Mouse (Mus musculus): ENCODE measurements around the gene Gm15737.

Gene Gm15737

GRCm38 (mm10) chr6:92869089-92869581 lies at the start of gene Gm15737:
Gm15737 (plus strand) TSS chr6:92869357.
- DNase-seq, result no peak

DNA sequence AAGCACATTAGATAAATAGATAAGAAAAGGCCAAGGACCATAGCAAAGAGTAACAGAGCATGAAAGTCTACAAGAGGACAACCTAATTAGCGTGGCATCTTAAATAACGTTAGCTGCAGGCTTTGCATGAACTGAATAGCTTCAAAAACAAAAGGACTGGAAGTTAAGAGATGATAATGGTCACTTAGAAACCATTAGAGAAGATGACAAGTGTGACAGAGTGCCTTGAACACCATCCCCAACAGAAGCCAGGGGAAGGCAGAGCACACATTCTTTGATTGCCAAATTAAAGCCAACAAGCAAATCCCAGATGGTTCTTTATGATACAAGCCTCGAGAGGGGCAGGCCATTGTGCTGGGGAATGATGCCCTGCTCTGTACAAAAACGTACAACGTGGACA lies 47.6 kb upstream of the Gm15737 start:
- no peak for DNase-seq

- no peak for DNase-seq
Observed at GRCm38 (mm10) chr6:92822006-92822405, 47.2 kb upstream of the Gm15737 start.

- DNase-seq, result no peak
Observed at GRCm38 (mm10) chr6:92823991-92824390, 45.2 kb upstream of the Gm15737 start.

DNA sequence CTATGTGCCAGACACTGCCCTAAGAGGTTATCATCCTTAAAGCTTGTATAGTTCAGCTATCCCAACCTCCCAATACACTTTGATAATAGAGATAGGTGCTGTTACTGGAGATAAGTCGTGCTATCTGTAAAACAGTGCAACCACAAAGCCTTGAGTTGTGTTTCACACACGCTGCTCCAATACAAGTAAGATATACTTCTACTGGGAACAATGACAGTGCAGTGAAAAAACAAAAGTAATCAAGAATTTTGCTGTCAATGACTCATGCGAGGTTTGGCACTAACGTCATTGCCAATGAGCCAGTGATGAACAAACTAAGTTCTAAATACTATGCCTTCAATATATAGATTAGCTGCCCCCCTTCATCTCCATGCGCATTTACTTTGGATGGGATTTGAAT lies 42.6 kb upstream of the Gm15737 start:
- DNase-seq, result no peak

DNA sequence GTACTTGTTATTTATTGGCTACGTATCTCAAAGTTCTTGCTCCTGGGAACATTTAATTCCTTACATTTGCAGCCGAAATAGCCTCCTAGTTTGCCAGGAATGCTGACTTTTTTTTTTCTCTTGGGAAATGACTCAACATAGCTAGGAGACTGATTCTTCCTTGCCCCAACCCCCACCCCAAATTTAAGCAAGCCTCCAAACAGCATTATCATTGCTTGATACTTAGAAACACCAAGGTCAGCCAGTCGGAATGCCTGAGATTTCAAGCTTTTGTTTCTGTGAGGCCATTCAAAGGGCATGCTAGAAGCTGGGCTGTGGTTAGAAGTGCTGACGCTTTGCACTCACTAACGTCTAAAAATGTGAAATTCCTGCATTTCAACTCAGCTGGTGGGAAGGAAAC lies 41.8 kb upstream of the Gm15737 start:
- no peak for DNase-seq

- DNase-seq, result no peak
Observed at GRCm38 (mm10) chr6:92829148-92829547, 40.0 kb upstream of the Gm15737 start.

DNA sequence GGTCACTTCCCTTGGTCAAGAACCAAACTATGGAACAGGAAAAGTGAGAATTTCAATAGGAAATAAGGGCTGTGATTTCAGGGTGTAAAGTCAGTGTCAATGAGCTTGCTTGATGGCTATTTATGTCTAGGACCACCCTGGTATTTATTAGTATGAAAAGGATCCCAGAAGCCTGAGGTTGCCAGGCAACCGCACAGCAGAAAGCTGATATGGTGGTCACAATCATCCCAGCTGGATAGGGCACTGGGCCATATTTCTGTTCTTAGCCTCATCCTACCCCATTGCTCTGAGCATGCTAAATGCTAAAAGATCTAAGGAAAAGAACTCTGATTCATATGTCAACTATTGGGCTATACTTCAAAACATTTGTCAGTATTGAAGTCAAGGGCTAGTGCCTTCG lies 38.1 kb upstream of the Gm15737 start:
- DNase-seq, result no peak

DNA sequence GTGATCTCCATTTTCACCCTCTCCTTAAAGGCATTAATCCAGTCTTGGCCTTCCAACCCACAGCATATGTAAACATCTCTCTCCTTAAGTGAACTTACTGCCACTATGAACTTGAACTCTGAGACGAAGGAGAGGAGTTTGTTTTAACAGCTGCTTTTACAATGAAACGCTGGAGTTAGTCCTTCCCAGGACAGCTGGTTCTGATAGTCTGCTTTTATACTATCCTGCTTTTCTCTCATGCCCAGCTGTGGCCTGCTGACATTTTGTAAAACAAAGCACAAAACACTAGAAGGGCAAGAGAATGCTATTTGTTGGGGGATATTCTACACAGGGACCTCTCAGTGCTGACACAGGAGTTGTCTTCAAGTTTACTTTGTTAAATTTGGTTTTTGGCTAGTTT lies 27.2 kb upstream of the Gm15737 start:
- DNase-seq, result no peak

GRCm38 (mm10) chr6:92843474-92843873 lies 25.7 kb upstream of the Gm15737 start:
- DNase-seq, result no peak

GRCm38 (mm10) chr6:92845898-92846297 lies 23.3 kb upstream of the Gm15737 start:
- no peak for DNase-seq

- no peak for DNase-seq
Observed at GRCm38 (mm10) chr6:92846614-92847013, 22.5 kb upstream of the Gm15737 start.

- DNase-seq, result no peak
Observed at GRCm38 (mm10) chr6:92849208-92849607, 19.9 kb upstream of the Gm15737 start.

DNA sequence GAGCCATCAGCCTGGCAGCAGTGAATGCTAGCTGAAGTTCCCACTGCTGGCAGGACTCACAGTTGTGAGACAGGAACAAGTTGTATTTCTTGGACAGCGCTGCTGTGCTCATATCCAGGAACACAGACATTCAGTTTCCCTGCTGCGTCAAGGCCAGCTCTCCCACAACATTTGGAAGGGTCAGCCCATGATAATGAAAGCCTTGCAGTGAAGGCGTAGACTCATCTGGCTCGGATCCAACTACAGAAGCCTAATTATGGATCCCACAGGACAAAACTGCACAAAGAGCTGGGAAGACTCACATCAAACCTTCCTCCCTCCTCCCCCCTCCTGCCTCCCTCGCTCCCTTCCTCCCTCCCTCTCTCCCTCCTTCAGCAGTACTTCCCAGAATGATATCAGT lies 18.9 kb upstream of the Gm15737 start:
- DNase-seq, result peak; percentile 16

DNA sequence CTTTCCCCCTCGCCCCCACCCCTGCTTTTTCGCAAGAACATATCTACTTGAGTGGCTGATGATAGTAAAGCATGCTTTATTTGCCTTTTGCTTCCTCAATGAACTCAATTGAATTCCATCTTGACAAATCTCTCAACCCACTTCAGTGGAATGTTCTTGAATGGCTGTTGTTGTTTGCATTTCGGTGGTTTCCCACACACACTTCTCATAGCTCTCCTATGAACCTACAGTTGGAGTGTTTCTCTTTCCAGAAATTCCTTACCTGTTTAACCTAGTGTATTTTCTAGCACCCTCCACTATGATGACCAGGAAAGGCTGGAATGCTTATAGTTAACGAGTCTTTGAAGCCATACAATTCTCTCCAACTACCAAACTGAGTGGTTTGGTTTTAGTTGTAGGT lies 14.3 kb upstream of the Gm15737 start:
- no peak for DNase-seq

DNA sequence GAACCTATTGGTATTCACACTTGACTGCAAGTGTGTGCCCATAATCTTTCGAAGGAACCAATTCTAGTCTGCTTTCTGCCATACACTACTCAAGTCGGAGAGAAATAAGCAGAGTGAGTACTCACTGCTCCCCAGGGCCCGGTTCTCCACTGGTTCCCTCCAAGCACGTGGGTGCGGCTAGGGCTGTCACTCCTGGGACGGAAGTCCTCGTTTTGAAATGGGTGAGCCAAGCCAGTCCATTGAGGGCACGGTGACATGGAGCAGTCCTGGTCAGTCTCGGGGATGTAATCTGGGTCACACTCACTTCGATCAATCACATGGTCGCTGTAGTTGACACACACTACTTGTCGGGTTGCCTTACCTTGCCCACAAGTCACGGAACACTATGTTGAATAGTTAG lies 11.4 kb upstream of the Gm15737 start:
- no peak for DNase-seq

- DNase-seq, result no peak
Observed at GRCm38 (mm10) chr6:92858721-92859510, 10.2 kb upstream of the Gm15737 start.

DNA sequence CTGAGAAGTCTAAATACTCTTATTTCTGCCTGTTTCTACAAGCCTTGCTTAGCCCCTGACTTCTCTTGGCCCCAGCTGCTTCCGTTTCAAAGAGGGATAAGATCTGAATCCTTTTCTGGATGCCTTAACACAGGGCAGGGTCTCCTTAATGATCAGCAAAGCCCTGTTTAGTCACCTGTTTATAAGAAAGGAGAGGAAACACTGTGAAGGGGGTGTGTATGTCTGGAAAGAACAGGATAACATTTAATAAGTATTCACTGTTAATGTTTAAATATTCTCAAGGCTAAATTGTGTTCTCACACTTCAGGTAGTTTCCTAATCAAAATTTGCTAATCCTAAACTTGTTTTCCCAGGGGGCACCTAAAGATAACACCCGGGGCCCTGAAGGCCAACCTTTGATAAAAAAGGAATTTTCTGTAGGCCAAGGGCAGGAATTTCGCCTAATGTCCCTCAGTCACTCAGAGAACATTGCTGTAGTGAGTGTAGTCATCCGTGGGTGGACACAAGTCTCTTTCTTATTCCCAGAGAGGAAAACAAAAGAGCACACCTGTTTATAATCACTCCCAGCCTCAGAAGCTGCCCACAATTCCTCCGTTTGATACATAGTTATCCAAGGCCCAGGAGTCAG lies 8.8 kb upstream of the Gm15737 start:
- DNase-seq, result no peak

- no peak for DNase-seq
Observed at GRCm38 (mm10) chr6:92862599-92862998, 6.6 kb upstream of the Gm15737 start.

- DNase-seq, result no peak
Observed at GRCm38 (mm10) chr6:92869582-92870219, 544 bp downstream of the Gm15737 start.

GRCm38 (mm10) chr6:92871813-92872212 lies 2.7 kb downstream of the Gm15737 start:
- DNase-seq, result no peak

GRCm38 (mm10) chr6:92872766-92873165 lies 3.6 kb downstream of the Gm15737 start:
- DNase-seq, result no peak

DNA sequence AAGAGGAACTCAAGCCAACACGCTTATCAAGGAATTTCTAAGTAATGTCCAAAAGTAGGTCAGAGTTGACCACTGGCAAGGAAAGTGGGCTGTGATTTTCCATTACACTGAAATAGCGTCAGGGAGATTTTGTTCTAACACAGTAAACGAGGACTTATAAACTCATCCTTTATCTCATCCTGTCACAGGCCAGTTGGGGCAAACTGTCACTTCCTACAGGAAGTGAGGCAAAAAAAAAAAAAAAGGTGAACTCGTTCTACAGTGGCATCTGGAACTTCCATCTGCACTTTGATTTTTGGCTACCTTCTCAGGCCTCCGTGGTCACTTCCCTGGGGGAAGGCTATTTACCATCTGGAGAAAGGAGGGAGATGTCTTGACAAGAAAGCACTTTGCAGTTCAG lies 5.7 kb downstream of the Gm15737 start:
- peak; percentile 15 for DNase-seq

DNA sequence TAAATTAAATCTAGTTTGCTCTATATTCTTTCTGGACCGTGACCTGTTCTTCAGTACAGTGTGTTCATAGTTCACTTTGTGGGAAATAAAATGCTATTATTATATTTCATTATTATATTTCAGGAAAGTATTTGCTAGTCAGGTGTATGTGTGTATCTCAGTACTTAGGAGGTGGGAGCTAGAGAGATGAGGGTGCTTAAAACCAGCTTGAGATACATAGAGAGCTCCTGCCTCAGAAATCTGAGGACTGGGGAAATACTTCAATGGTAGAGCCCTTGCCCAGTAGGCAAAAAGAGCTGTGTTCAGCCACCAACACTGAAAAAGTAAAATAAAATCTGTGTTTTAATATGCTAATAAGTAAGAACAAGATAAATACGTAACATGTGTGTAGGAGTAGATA lies 6.2 kb downstream of the Gm15737 start:
- no peak for DNase-seq

Measured in cerebellum, adult 9-10 months (tissue).